Mouse (Mus musculus): ENCODE measurements around the gene Hoxd10. TPM values are rescaled to one million over a fixed set of nuclear protein-coding genes. Genes with fewer than 3 reads are reported as not detected.

Hoxd10 gene
- polyA plus RNA-seq, 1 experiment from 2014 or later: 0.30 TPM

DNA sequence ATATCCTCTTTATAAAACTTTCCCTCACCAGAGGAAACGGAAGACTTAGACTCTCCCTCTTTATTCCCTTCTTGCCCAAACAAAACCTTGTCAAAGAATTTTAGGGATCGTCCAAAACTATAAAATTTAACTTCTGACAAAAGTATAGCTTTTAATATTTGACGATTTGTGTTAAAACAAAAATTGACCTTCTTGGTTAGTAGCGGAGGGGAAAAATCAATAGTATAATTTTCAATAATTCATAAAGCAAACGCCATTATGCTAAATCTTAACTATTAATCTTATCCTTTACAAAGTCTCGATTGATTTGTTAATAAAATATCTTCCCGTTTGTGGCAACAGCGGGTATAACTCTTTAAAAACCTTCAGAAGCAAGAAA is 1.4 kb upstream of the Hoxd10 start:
- Histone ChIP-seq H3K9ac (ENCODE audit: low read depth, low read length) (no peak overlapping the region), H3K27ac (ENCODE audit: low read depth, low read length) (no peak overlapping the region), H3K4me2 (no peak overlapping the region)

DNA sequence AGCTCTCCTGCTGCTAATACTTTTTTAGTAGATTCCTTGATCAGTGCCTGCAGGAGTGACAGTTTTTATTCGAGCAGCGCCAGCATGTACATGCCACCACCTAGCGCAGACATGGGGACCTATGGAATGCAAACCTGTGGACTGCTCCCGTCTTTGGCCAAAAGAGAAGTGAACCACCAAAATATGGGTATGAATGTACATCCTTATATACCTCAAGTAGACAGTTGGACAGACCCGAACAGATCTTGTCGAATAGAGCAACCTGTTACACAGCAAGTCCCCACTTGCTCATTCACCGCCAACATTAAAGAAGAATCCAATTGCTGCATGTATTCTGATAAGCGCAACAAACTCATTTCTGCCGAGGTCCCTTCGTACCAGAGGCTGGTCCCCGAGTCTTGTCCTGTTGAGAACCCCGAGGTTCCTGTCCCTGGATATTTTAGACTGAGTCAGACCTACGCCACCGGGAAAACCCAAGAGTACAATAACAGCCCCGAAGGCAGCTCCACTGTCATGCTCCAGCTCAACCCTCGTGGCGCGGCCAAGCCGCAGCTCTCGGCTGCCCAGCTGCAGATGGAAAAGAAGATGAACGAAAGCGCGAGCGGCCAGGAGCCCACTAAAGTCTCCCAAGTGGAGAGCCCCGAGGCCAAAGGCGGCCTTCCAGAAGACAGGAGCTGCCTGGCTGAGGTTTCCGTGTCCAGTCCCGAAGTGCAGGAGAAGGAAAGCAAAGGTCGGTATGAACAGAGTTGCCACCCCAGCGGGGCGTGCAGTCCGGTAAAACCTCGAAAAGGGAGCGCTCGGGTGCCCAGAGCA is 477 bp downstream of the Hoxd10 start:
- Histone ChIP-seq H3K4me3 (ENCODE audit: low read depth, low read length) (no peak overlapping the region), H3K4me1 (replicated peaks; ENCODE audit: control insufficient read depth, insufficient read depth, low read length) (no peaks in the 10 kb centered on the region), H3K4me2 (no peak overlapping the region), H3K9ac (ENCODE audit: low read depth, low read length) (no peak overlapping the region), H3K27me3 (replicated peaks; ENCODE audit: control insufficient read depth, insufficient read depth, low read length) (peaks cover 99% of the 10 kb centered on the region), H3K27ac (ENCODE audit: low read depth, low read length) (no peak overlapping the region), H3K36me3 (ENCODE audit: control insufficient read depth, insufficient read depth, low read length) (no peaks in the 10 kb centered on the region), H3K9me3 (ENCODE audit: control insufficient read depth, low read length) (no peaks in the 10 kb centered on the region)
- 5% methylated on average over 35 of the region's 35 CpGs for WGBS
- DNase-seq (ENCODE audit: low spot score): no peak
- ATAC-seq (replicated peaks; ENCODE audit: low FRiP score): no peak

More for the DNA sequence above, 1.4 kb upstream of the Hoxd10 start:
- Histone ChIP-seq H3K4me3 (ENCODE audit: low read depth, low read length) (no peak overlapping the region), H3K4me1 (replicated peaks; ENCODE audit: control insufficient read depth, insufficient read depth, low read length) (no peaks in the 10 kb centered on the region), H3K9me3 (ENCODE audit: control insufficient read depth, low read length) (no peaks in the 10 kb centered on the region), H3K27me3 (replicated peaks; ENCODE audit: control insufficient read depth, insufficient read depth, low read length) (peaks cover 97% of the 10 kb centered on the region), H3K36me3 (ENCODE audit: control insufficient read depth, insufficient read depth, low read length) (no peaks in the 10 kb centered on the region)
- DNase-seq (ENCODE audit: low spot score): no peak
- 8% methylated on average over 8 of the region's 8 CpGs for WGBS
- ATAC-seq (replicated peaks; ENCODE audit: low FRiP score): no peak

DNA sequence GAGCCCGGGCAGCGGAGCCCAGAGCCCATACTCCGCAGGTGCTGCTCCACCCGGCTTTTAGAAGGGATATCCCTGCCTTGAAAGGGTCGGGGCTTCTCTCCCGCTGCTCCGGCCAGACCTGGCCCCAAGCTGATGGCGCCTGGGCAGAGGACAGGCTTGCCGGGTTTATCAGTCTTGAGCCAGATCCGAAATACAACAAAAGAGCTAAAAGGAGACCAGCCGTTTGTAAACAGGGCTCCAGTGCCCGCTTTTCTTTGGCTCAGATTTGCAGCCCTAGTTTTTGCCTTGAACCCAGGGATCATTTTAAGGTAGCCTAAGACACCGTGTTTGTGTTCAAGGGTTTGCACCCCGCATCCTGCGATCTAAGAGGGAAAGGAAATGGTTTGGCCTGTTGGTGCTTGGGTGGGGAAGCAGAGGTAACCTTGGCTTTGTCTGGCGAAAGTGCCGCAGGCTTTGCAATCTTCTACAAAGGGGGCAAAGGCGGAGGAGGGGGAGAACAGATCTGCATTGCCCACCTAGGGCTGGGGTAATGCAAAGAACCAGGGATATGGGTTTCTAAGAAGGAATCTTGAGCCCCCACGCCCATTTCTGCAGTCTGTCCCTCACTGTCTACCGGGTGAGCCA is 1.2 kb downstream of the Hoxd10 start:
- Histone ChIP-seq H3K36me3 (ENCODE audit: control insufficient read depth, insufficient read depth, low read length) (no peaks in the 10 kb centered on the region), H3K27me3 (replicated peaks; ENCODE audit: control insufficient read depth, insufficient read depth, low read length) (peaks cover 99% of the 10 kb centered on the region), H3K4me1 (replicated peaks; ENCODE audit: control insufficient read depth, insufficient read depth, low read length) (no peaks in the 10 kb centered on the region), H3K9me3 (ENCODE audit: control insufficient read depth, low read length) (no peaks in the 10 kb centered on the region), H3K27ac (ENCODE audit: low read depth, low read length) (no peak overlapping the region), H3K4me3 (ENCODE audit: low read depth, low read length) (no peak overlapping the region), H3K4me2 (no peak overlapping the region), H3K9ac (ENCODE audit: low read depth, low read length) (no peak overlapping the region)
- DNase-seq (ENCODE audit: low spot score): no peak
- no peak for ATAC-seq (replicated peaks; ENCODE audit: low FRiP score)
- 2% methylated on average over 20 of the region's 20 CpGs for WGBS

DNA sequence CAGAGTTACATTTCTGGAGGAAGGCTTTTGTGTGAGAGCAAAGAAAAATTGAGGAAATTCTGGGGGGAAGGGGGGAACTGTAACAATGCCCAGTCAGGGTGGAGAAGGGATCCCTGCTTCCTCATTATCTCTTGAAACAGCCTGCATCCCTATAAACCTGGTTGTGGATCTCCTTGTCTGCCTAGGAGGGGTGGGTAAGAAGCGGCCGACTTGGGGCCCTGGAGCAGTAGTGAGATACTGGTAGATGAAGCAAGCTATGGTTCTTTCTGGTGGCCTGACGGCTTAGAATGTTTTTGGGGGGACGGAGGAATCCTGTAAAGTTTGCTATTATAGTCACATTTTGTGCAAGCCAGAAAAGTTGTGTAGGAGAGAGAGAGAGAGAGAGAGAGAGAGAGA is 1.7 kb downstream of the Hoxd10 start:
- WGBS: 10% methylated on average over 4 of the region's 4 CpGs

DNA sequence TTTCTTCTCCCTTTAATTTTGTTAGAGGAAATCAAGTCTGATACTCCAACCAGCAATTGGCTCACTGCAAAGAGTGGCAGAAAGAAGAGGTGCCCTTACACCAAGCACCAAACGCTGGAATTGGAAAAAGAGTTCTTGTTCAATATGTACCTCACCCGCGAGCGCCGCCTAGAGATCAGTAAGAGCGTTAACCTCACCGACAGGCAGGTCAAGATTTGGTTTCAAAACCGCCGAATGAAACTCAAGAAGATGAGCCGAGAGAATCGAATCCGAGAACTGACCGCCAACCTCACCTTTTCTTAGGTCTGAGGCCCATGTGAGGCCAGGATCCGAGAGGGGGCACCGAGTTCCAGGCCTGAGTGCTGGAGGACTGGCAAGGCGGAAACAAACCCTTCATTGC is 2.3 kb downstream of the Hoxd10 start:
- H3K27ac ChIP-seq (ENCODE audit: low read depth, low read length): no peak overlapping the region
- 2% methylated on average over 16 of the region's 16 CpGs for WGBS
- ATAC-seq (replicated peaks; ENCODE audit: low FRiP score) (no peak), DNase-seq (ENCODE audit: low spot score) (peak; percentile 46)
- no peak overlapping the region for H3K4me3 ChIP-seq (ENCODE audit: low read depth, low read length)
- H3K27me3 ChIP-seq (replicated peaks; ENCODE audit: control insufficient read depth, insufficient read depth, low read length): peaks cover 99% of the 10 kb centered on the region
- no peak overlapping the region for H3K4me2 ChIP-seq
- no peak overlapping the region for H3K9ac ChIP-seq (ENCODE audit: low read depth, low read length)
- no peaks in the 10 kb centered on the region for H3K9me3 ChIP-seq (ENCODE audit: control insufficient read depth, low read length)
- H3K4me1 ChIP-seq (replicated peaks; ENCODE audit: control insufficient read depth, insufficient read depth, low read length): no peaks in the 10 kb centered on the region
- no peaks in the 10 kb centered on the region for H3K36me3 ChIP-seq (ENCODE audit: control insufficient read depth, insufficient read depth, low read length)

More for the DNA sequence above, 1.7 kb downstream of the Hoxd10 start:
- Histone ChIP-seq H3K27ac (ENCODE audit: low read depth, low read length) (no peak overlapping the region), H3K36me3 (ENCODE audit: control insufficient read depth, insufficient read depth, low read length) (no peaks in the 10 kb centered on the region), H3K27me3 (replicated peaks; ENCODE audit: control insufficient read depth, insufficient read depth, low read length) (peaks cover 99% of the 10 kb centered on the region), H3K9me3 (ENCODE audit: control insufficient read depth, low read length) (no peaks in the 10 kb centered on the region), H3K9ac (ENCODE audit: low read depth, low read length) (no peak overlapping the region), H3K4me3 (ENCODE audit: low read depth, low read length) (no peak overlapping the region), H3K4me1 (replicated peaks; ENCODE audit: control insufficient read depth, insufficient read depth, low read length) (no peaks in the 10 kb centered on the region), H3K4me2 (no peak overlapping the region)
- no peak for ATAC-seq (replicated peaks; ENCODE audit: low FRiP score)
- DNase-seq (ENCODE audit: low spot score): no peak

DNA sequence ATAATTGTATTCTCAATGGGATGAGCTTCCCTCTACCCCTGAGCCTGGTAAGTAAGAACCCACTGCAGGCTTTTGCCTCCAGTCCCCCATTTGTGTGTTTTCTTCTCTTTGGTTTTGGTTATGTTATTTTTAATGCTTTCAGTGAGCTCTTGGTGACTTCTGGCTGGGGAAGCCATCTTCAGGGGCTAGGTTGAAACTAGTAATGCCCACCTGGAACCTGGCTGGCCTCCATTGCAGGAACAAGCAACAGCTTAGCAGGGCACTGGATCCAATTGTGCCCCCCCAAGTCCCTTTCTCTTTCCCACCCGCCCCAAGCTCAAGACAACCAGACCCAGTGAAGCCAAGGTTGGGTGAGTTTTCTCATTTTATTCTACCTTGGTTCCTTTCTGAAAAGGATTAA is 3.7 kb downstream of the Hoxd10 start:
- 4% methylated on average over 1 of the region's 1 CpGs for WGBS
- Histone ChIP-seq H3K4me2 (no peak overlapping the region), H3K27me3 (replicated peaks; ENCODE audit: control insufficient read depth, insufficient read depth, low read length) (peaks cover 100% of the 10 kb centered on the region), H3K4me3 (ENCODE audit: low read depth, low read length) (no peak overlapping the region), H3K4me1 (replicated peaks; ENCODE audit: control insufficient read depth, insufficient read depth, low read length) (no peaks in the 10 kb centered on the region), H3K9me3 (ENCODE audit: control insufficient read depth, low read length) (no peaks in the 10 kb centered on the region), H3K9ac (ENCODE audit: low read depth, low read length) (no peak overlapping the region), H3K36me3 (ENCODE audit: control insufficient read depth, insufficient read depth, low read length) (no peaks in the 10 kb centered on the region), H3K27ac (ENCODE audit: low read depth, low read length) (no peak overlapping the region)
- ATAC-seq (replicated peaks; ENCODE audit: low FRiP score) (no peak), DNase-seq (ENCODE audit: low spot score) (no peak)

DNA sequence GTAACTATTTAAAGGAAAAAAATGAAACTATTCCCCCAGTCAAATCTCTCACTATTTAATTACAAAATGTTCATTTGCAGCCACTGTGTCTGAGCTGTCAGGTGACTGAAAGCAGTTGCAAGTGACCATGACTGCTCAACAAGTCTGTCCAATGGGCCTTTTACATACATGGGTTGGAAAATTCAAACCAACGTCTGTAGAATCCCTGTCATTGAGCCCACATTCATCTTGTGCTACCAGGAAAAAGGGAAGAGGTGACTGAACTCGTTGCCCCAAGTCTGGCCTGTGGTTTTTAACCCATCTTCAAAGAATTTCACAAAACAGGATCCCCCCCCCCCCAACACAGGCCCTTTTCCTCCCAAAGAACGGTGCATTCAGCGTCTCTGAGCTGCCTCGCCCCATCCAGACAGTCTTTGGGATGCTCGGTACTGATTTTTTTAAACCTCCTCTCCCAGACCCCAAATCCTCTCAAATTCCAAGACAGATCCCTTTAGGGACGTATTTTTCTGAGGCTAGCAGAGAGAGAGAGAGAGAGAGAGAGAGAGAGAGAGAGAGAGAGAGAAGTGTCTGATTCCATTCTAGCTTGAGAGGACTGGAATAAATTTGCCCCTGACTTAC is 4.2 kb downstream of the Hoxd10 start:
- Histone ChIP-seq H3K4me2 (no peak overlapping the region), H3K27me3 (replicated peaks; ENCODE audit: control insufficient read depth, insufficient read depth, low read length) (peaks cover 100% of the 10 kb centered on the region), H3K9ac (ENCODE audit: low read depth, low read length) (no peak overlapping the region), H3K4me1 (replicated peaks; ENCODE audit: control insufficient read depth, insufficient read depth, low read length) (no peaks in the 10 kb centered on the region), H3K36me3 (ENCODE audit: control insufficient read depth, insufficient read depth, low read length) (no peaks in the 10 kb centered on the region), H3K4me3 (ENCODE audit: low read depth, low read length) (no peak overlapping the region), H3K9me3 (ENCODE audit: control insufficient read depth, low read length) (no peaks in the 10 kb centered on the region), H3K27ac (ENCODE audit: low read depth, low read length) (no peak overlapping the region)
- ATAC-seq (replicated peaks; ENCODE audit: low FRiP score): no peak
- peak; percentile 30 for DNase-seq (ENCODE audit: low spot score)
- WGBS: 10% methylated on average over 7 of the region's 7 CpGs

DNA sequence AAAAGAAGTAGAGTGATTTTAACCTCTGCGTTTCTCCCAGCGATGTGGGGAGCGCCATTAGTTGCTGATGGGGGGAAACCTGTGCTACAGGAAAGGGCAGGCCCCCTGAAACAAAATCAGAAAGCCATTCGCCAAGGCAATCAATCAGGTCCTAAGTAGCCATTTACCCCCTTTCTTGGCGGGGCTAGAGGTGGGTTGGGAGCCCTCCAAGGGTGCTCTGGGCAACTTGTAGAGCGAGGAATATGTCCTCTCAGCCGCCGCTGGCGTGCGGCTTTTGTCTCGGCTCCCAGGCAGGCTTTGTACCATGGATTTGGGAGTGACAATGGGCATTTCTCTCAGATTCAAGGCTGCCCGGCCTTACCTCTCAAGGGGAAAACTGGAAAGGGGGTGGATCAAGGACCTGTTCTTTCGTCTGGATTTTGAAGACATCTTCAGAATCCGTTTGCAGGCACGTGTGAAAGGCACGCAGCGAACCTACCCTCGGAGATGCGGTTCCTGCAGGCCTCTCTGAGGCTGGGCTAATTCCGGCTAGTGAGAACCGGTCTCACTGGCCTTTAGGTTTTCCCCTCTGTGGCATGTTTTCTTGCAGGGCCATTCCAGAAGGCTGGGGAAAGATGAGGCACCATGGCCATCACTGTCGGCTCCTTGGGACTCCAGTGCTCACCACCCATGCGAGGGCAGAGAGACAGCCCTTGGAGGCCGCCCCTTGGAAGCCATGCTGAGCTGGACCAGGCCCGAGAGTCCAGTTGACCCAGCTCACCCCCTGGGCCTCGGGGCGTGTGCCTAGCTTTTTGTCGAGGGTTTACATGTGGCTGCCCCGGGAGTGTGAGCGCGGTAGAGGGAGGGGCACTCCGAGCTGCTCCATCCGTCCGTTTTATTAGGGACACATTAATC is 5.0 kb downstream of the Hoxd10 start:
- Histone ChIP-seq H3K36me3 (ENCODE audit: control insufficient read depth, insufficient read depth, low read length) (no peaks in the 10 kb centered on the region), H3K4me3 (ENCODE audit: low read depth, low read length) (no peak overlapping the region), H3K27ac (ENCODE audit: low read depth, low read length) (no peak overlapping the region), H3K9ac (ENCODE audit: low read depth, low read length) (no peak overlapping the region), H3K4me1 (replicated peaks; ENCODE audit: control insufficient read depth, insufficient read depth, low read length) (no peaks in the 10 kb centered on the region), H3K27me3 (replicated peaks; ENCODE audit: control insufficient read depth, insufficient read depth, low read length) (peaks cover 100% of the 10 kb centered on the region), H3K4me2 (no peak overlapping the region), H3K9me3 (ENCODE audit: control insufficient read depth, low read length) (no peaks in the 10 kb centered on the region)
- WGBS: 4% methylated on average over 34 of the region's 34 CpGs
- peak; percentile 40 for DNase-seq (ENCODE audit: low spot score)
- no peak for ATAC-seq (replicated peaks; ENCODE audit: low FRiP score)
